Mouse (Mus musculus) left cerebral cortex, postnatal 4 days (tissue): ENCODE measurements around the gene Klf9. TPM values are rescaled to one million over a fixed set of nuclear protein-coding genes. Genes with fewer than 3 reads are reported as not detected.

Experiments
- DNase-seq: peaks from one replicate; pipeline ENCODE4 v3.0.0-alpha.2; 2022
- intact Hi-C: fragments of 180-260 bp; cut with DNase I; formaldehyde crosslinking; loops from one replicate; pipeline ENCODE4 v1.15.1; 2025
- total RNA-seq, 2 experiments: library from RNA; stranded (reverse); gene quantifications; 2 replicates each; pipeline ENCODE4 v1.2.3; 2021

Klf9 gene
- total RNA-seq, 2 experiments from 2014 or later = 44.2 to 46.4 TPM

- DNase-seq = no peak
- intact Hi-C loops = no loop called here
Measured at GRCm38 (mm10) chr19:23162387-23162809, 21.4 kb downstream of the Klf9 start.

- no peak for DNase-seq
- intact Hi-C loops = no loop called here
Measured at GRCm38 (mm10) chr19:23162877-23163276, 21.9 kb downstream of the Klf9 start.

- intact Hi-C loops = no loop called here
- DNase-seq = no peak
Measured at GRCm38 (mm10) chr19:23163361-23163760, 22.3 kb downstream of the Klf9 start.

- intact Hi-C loops = no loop called here
- DNase-seq = no peak
Measured at GRCm38 (mm10) chr19:23164651-23165240, 23.7 kb downstream of the Klf9 start.

GRCm38 (mm10) chr19:23166550-23167284 is 25.7 kb downstream of the Klf9 start:
- DNase-seq = no peak
- intact Hi-C loops = no loop called here

GRCm38 (mm10) chr19:23168899-23169658 is 28.1 kb downstream of the Klf9 start:
- DNase-seq = no peak
- intact Hi-C loops = no loop called here

- intact Hi-C loops = no loop called here
- DNase-seq = no peak
Measured at GRCm38 (mm10) chr19:23169659-23170050, 28.6 kb downstream of the Klf9 start.

GRCm38 (mm10) chr19:23170476-23170875 is 29.4 kb downstream of the Klf9 start:
- DNase-seq = peak; percentile 52

GRCm38 (mm10) chr19:23171136-23171535 is 30.1 kb downstream of the Klf9 start:
- intact Hi-C loops = no loop called here
- no peak for DNase-seq

More at GRCm38 (mm10) chr19:23170476-23170875, 29.4 kb downstream of the Klf9 start:
- intact Hi-C loops = no loop called here

- DNase-seq = no peak
- intact Hi-C loops = no loop called here
Measured at GRCm38 (mm10) chr19:23175090-23175489, 34.1 kb downstream of the Klf9 start.

GRCm38 (mm10) chr19:23175511-23175910 is 34.5 kb downstream of the Klf9 start:
- intact Hi-C loops = no loop called here
- no peak for DNase-seq

- intact Hi-C loops = no loop called here
- DNase-seq = no peak
Measured at GRCm38 (mm10) chr19:23178533-23178932, 37.5 kb downstream of the Klf9 start.

- no peak for DNase-seq
- intact Hi-C loops = no loop called here
Measured at GRCm38 (mm10) chr19:23183493-23183892, 42.5 kb downstream of the Klf9 start.

- intact Hi-C loops = no loop called here
- no peak for DNase-seq
Measured at GRCm38 (mm10) chr19:23184068-23184467, 43.0 kb downstream of the Klf9 start.

- no peak for DNase-seq
- intact Hi-C loops = no loop called here
Measured at GRCm38 (mm10) chr19:23187732-23188131, 46.7 kb downstream of the Klf9 start.

GRCm38 (mm10) chr19:23188986-23189385 is 48.0 kb downstream of the Klf9 start:
- intact Hi-C loops = no loop called here
- DNase-seq = no peak

GRCm38 (mm10) chr19:23189744-23190143 is 48.7 kb downstream of the Klf9 start:
- no peak for DNase-seq
- intact Hi-C loops = no loop called here

GRCm38 (mm10) chr19:23191486-23191885 is 50.5 kb downstream of the Klf9 start:
- DNase-seq = no peak
- intact Hi-C loops = no loop called here

- intact Hi-C loops = no loop called here
- DNase-seq = no peak
Measured at GRCm38 (mm10) chr19:23193076-23193475, 52.0 kb downstream of the Klf9 start.

- intact Hi-C loops = no loop called here
- no peak for DNase-seq
Measured at GRCm38 (mm10) chr19:23202106-23202505, 61.1 kb downstream of the Klf9 start.

- intact Hi-C loops = no loop called here
- DNase-seq = no peak
Measured at GRCm38 (mm10) chr19:23203505-23204053, 62.6 kb downstream of the Klf9 start.
